Mouse (Mus musculus) lung, embryonic 15.5 days (tissue): Measurements from ENCODE around the gene Bach1. TPM values are rescaled to one million over a fixed set of nuclear protein-coding genes. Genes with fewer than 3 reads are reported as not detected.
"Not testable (repeated sequence)": the region's sequence is repeated elsewhere in the genome, so short reads cannot be mapped to it uniquely, and the experiment has no call there.

Source experiments
- ATAC-seq: fragments of 200-750 bp; cut with Nextera tagmentation; 2 replicates; pipeline ENCODE4 v1.8.0; 2017; ENCODE audit warnings: moderate number of reproducible peaks, borderline replicate concordance; ENCODE audit not compliant: low FRiP score, low TSS enrichment; ENCODE audit errors: extremely low read depth
- H3K27ac ChIP-seq: fragments of 300-500 bp; sonication (generic); 2 replicates; pipeline ENCODE4 v1.5.1; 2015; ENCODE audit warnings: moderate library complexity, mild to moderate bottlenecking, inconsistent platforms
- H3K27me3 ChIP-seq: fragments of 300-500 bp; sonication (generic); 2 replicates; pipeline ENCODE4 v1.6.1; 2015; ENCODE audit warnings: inconsistent platforms
- H3K36me3 ChIP-seq: fragments of 300-500 bp; sonication (generic); 2 replicates; pipeline ENCODE4 v1.6.1; 2015; ENCODE audit warnings: inconsistent platforms
- H3K4me1 ChIP-seq: fragments of 300-500 bp; sonication (generic); 2 replicates; pipeline ENCODE4 v1.6.1; 2015; ENCODE audit warnings: inconsistent platforms
- H3K4me2 ChIP-seq: fragments of 300-500 bp; sonication (generic); 2 replicates; pipeline ENCODE4 v1.6.1; 2015; ENCODE audit warnings: inconsistent platforms, mild to moderate bottlenecking, moderate library complexity
- H3K4me3 ChIP-seq: fragments of 300-500 bp; sonication (generic); 2 replicates; pipeline ENCODE4 v1.5.1; 2015; ENCODE audit warnings: mild to moderate bottlenecking, inconsistent platforms
- H3K9ac ChIP-seq: fragments of 300-500 bp; sonication (generic); 2 replicates; pipeline ENCODE4 v1.6.1; 2015; ENCODE audit warnings: inconsistent platforms
- H3K9me3 ChIP-seq: fragments of 300-500 bp; sonication (generic); 2 replicates; pipeline ENCODE4 v1.6.1; 2016; ENCODE audit warnings: inconsistent platforms
- WGBS: fragments of 180-500 bp; shearing (Covaris S2); methylation state at CpG from one replicate; pipeline ENCODE4 v1.1.7; 2015; 5-methylcytosine and 5-hydroxymethylcytosine counted together
- polyA plus RNA-seq: library from polyadenylated mRNA; unstranded; fragments of >200 nt; fragmentation: Nextera tagmentation; extraction: Ambion mirVana; gene quantifications from 2 replicates; pipeline ENCODE4 v1.2.1, GENCODE M21; 2015

Bach1 gene
- polyA plus RNA-seq, 1 experiment from 2014 or later, result 10.4 TPM

GRCm38 (mm10) chr16:87681848-87682247, 16.9 kb upstream of the Bach1 start:
- no peaks in the 10 kb centered on the region for H3K27me3 ChIP-seq
- H3K4me2 ChIP-seq, result no peak overlapping the region
- 37% methylated on average over 3 of the region's 3 CpGs for WGBS
- H3K9me3 ChIP-seq, result no peaks in the 10 kb centered on the region
- ATAC-seq, result no peak
- no peaks in the 10 kb centered on the region for H3K4me1 ChIP-seq
- H3K4me3 ChIP-seq, result no peak overlapping the region
- no peak overlapping the region for H3K9ac ChIP-seq
- H3K36me3 ChIP-seq, result no peaks in the 10 kb centered on the region
- H3K27ac ChIP-seq, result no peak overlapping the region

- Histone ChIP-seq H3K4me2 (no peak overlapping the region), H3K9me3 (no peaks in the 10 kb centered on the region), H3K9ac (no peak overlapping the region), H3K4me1 (peaks cover 5% of the 10 kb centered on the region), H3K27ac (no peak overlapping the region), H3K4me3 (no peak overlapping the region), H3K27me3 (no peaks in the 10 kb centered on the region), H3K36me3 (no peaks in the 10 kb centered on the region)
- WGBS, result 48% methylated on average over 1 of the region's 1 CpGs
- no peak for ATAC-seq
These were observed 12.3 kb upstream of the Bach1 start for GRCm38 (mm10) chr16:87686458-87686857.

- Histone ChIP-seq H3K4me1 (peaks cover 5% of the 10 kb centered on the region), H3K9ac (no peak overlapping the region), H3K27ac (no peak overlapping the region), H3K27me3 (no peaks in the 10 kb centered on the region), H3K4me2 (no peak overlapping the region), H3K9me3 (no peaks in the 10 kb centered on the region), H3K4me3 (no peak overlapping the region), H3K36me3 (no peaks in the 10 kb centered on the region)
- WGBS, result 72% methylated on average over 3 of the region's 3 CpGs
- ATAC-seq, result no peak
These were observed 11.4 kb upstream of the Bach1 start for GRCm38 (mm10) chr16:87687346-87687745.

GRCm38 (mm10) chr16:87688328-87688727, 10.4 kb upstream of the Bach1 start:
- not testable (repeated sequence) for H3K4me2 ChIP-seq, H3K27me3 ChIP-seq, ATAC-seq, H3K27ac ChIP-seq, H3K36me3 ChIP-seq, H3K9ac ChIP-seq, H3K4me1 ChIP-seq, H3K4me3 ChIP-seq, H3K9me3 ChIP-seq
- 90% methylated on average over 3 of the region's 3 CpGs for WGBS

GRCm38 (mm10) chr16:87688823-87689222, 9.9 kb upstream of the Bach1 start:
- H3K36me3 ChIP-seq, H3K9ac ChIP-seq, H3K27me3 ChIP-seq, H3K4me3 ChIP-seq, H3K4me2 ChIP-seq, H3K4me1 ChIP-seq, H3K9me3 ChIP-seq: not testable (repeated sequence)
- ATAC-seq, result peak; percentile 62; the same call in 1 of the 2 replicates
- H3K27ac ChIP-seq, result peak overlapping the region; percentile 76
- WGBS, result 62% methylated on average over 7 of the region's 7 CpGs

- H3K27ac ChIP-seq, result peak overlapping the region; percentile 76
- no peaks in the 10 kb centered on the region for H3K27me3 ChIP-seq
- no peak overlapping the region; the same call in 1 of the 2 replicates for H3K4me2 ChIP-seq
- no peaks in the 10 kb centered on the region for H3K9me3 ChIP-seq
- H3K36me3 ChIP-seq, result no peaks in the 10 kb centered on the region
- peak; percentile 74 for ATAC-seq
- 38% methylated on average over 8 of the region's 8 CpGs for WGBS
- no peak overlapping the region for H3K4me3 ChIP-seq
- H3K4me1 ChIP-seq, result peaks cover 5% of the 10 kb centered on the region
- no peak overlapping the region for H3K9ac ChIP-seq
These were observed 9.5 kb upstream of the Bach1 start for GRCm38 (mm10) chr16:87689225-87689624.

GRCm38 (mm10) chr16:87690506-87690905, 8.2 kb upstream of the Bach1 start:
- WGBS, result 84% methylated on average over 4 of the region's 4 CpGs
- Histone ChIP-seq H3K27ac (no peak overlapping the region), H3K27me3 (no peaks in the 10 kb centered on the region), H3K4me2 (no peak overlapping the region), H3K9me3 (no peaks in the 10 kb centered on the region), H3K36me3 (no peaks in the 10 kb centered on the region), H3K9ac (no peak overlapping the region), H3K4me3 (no peak overlapping the region), H3K4me1 (peaks cover 5% of the 10 kb centered on the region)
- ATAC-seq, result no peak

GRCm38 (mm10) chr16:87691102-87691501, 7.6 kb upstream of the Bach1 start:
- H3K27ac ChIP-seq, result no peak overlapping the region
- H3K9me3 ChIP-seq, result no peaks in the 10 kb centered on the region
- no peak overlapping the region for H3K9ac ChIP-seq
- H3K36me3 ChIP-seq, result no peaks in the 10 kb centered on the region
- no peak overlapping the region for H3K4me2 ChIP-seq
- no peak overlapping the region for H3K4me3 ChIP-seq
- no peak for ATAC-seq
- 90% methylated on average over 4 of the region's 4 CpGs for WGBS
- peaks cover 5% of the 10 kb centered on the region for H3K4me1 ChIP-seq
- no peaks in the 10 kb centered on the region for H3K27me3 ChIP-seq

GRCm38 (mm10) chr16:87692591-87692990, 6.2 kb upstream of the Bach1 start:
- no peaks in the 10 kb centered on the region for H3K27me3 ChIP-seq
- H3K9me3 ChIP-seq, result no peaks in the 10 kb centered on the region
- H3K4me1 ChIP-seq, result peaks cover 6% of the 10 kb centered on the region
- no peaks in the 10 kb centered on the region for H3K36me3 ChIP-seq
- no peak overlapping the region for H3K9ac ChIP-seq
- no peak overlapping the region for H3K27ac ChIP-seq
- no peak for ATAC-seq
- no peak overlapping the region for H3K4me3 ChIP-seq
- no peak overlapping the region for H3K4me2 ChIP-seq
- 91% methylated on average over 2 of the region's 2 CpGs for WGBS

GRCm38 (mm10) chr16:87697707-87698365, 909 bp upstream of the Bach1 start:
- Histone ChIP-seq H3K4me2 (peak overlapping the region; percentile 60), H3K27ac (no peak overlapping the region), H3K27me3 (no peaks in the 10 kb centered on the region), H3K9me3 (no peaks in the 10 kb centered on the region), H3K4me3 (peak overlapping the region; percentile 79), H3K36me3 (no peaks in the 10 kb centered on the region), H3K4me1 (peaks cover 19% of the 10 kb centered on the region), H3K9ac (no peak overlapping the region)
- 35% methylated on average over 16 of the region's 16 CpGs for WGBS
- no peak for ATAC-seq

- peak overlapping the region; percentile 60 for H3K4me2 ChIP-seq
- WGBS, result 0% methylated on average over 20 of the region's 20 CpGs
- peak overlapping the region; percentile 79 for H3K4me3 ChIP-seq
- peaks cover 26% of the 10 kb centered on the region for H3K4me1 ChIP-seq
- H3K27ac ChIP-seq, result peak overlapping the region; percentile 90
- no peaks in the 10 kb centered on the region for H3K27me3 ChIP-seq
- no peaks in the 10 kb centered on the region for H3K36me3 ChIP-seq
- H3K9ac ChIP-seq, result peak overlapping the region; percentile 89
- no peaks in the 10 kb centered on the region for H3K9me3 ChIP-seq
- no peak for ATAC-seq
These were observed 554 bp downstream of the Bach1 start for GRCm38 (mm10) chr16:87699306-87699692.

GRCm38 (mm10) chr16:87699693-87700394, 1.1 kb downstream of the Bach1 start:
- peak; percentile 3; the same call in 1 of the 2 replicates for ATAC-seq
- Histone ChIP-seq H3K27ac (peak overlapping the region; percentile 90), H3K36me3 (no peaks in the 10 kb centered on the region), H3K27me3 (no peaks in the 10 kb centered on the region), H3K4me3 (peak overlapping the region; percentile 79), H3K9me3 (no peaks in the 10 kb centered on the region), H3K4me2 (peak overlapping the region; percentile 60), H3K9ac (peak overlapping the region; percentile 89), H3K4me1 (peaks cover 31% of the 10 kb centered on the region)
- under 1% methylated on average over 20 of the region's 20 CpGs for WGBS
